Mouse (Mus musculus) lung, postnatal 0 days (tissue): ENCODE results near the gene Fryl.

ENCODE experiments used
- CTCF ChIP-seq: IDR thresholded peaks from 2 replicates; pipeline ENCODE4 v1.5.1; 2016; ENCODE audit warnings: antibody characterized with exemption, mild to moderate bottlenecking
- EP300 ChIP-seq: IDR thresholded peaks from 2 replicates; pipeline ENCODE4 v1.6.1; 2016; ENCODE audit warnings: antibody characterized with exemption, mild to moderate bottlenecking, control low read depth

- TF ChIP-seq CTCF (peak; percentile 54), EP300 (no peak)
Observed at GRCm38 (mm10) chr5:73056457-73056856, 200.0 kb downstream of the Fryl start.
